Mouse (Mus musculus) midbrain, embryonic 11.5 days (tissue): ENCODE measurements around the gene Rexo5. TPM values are rescaled to one million over a fixed set of nuclear protein-coding genes. Genes with fewer than 3 reads are reported as not detected.
A peak's percentile ranks its signal among the peaks of the same experiment; 100 is the strongest.

Experiments
- ATAC-seq: fragments of 200-750 bp; cut with Nextera tagmentation; 2 replicates; pipeline ENCODE4 v1.8.0; 2017; ENCODE audit warnings: moderate TSS enrichment, moderate library complexity; ENCODE audit not compliant: low FRiP score
- DNase-seq: peaks from one replicate; pipeline ENCODE4 v3.0.0; 2015; ENCODE audit warnings: low spot score; ENCODE audit errors: missing footprints
- H3K27ac ChIP-seq: fragments of 300-500 bp; sonication (generic); 2 replicates; pipeline ENCODE4 v1.5.1; 2014; ENCODE audit warnings: low read depth, low read length
- H3K27me3 ChIP-seq: fragments of 300-500 bp; sonication (generic); 2 replicates; pipeline ENCODE4 v1.6.1; 2014; ENCODE audit warnings: mild to moderate bottlenecking, low read length, moderate library complexity, mixed read lengths; ENCODE audit not compliant: control insufficient read depth, insufficient read depth
- H3K36me3 ChIP-seq: fragments of 300-500 bp; sonication (generic); 2 replicates; pipeline ENCODE4 v1.6.1; 2014; ENCODE audit warnings: mild to moderate bottlenecking, low read length, moderate library complexity, mixed read lengths; ENCODE audit not compliant: control insufficient read depth, insufficient read depth
- H3K4me1 ChIP-seq: fragments of 300-500 bp; sonication (generic); 2 replicates; pipeline ENCODE4 v1.6.1; 2014; ENCODE audit warnings: low read length; ENCODE audit not compliant: control insufficient read depth, insufficient read depth
- H3K4me2 ChIP-seq: fragments of 300-500 bp; sonication (generic); 2 replicates; pipeline ENCODE4 v1.6.1; 2014; ENCODE audit warnings: mild to moderate bottlenecking, moderate library complexity
- H3K4me3 ChIP-seq: fragments of 300-500 bp; sonication (generic); 2 replicates; pipeline ENCODE4 v1.5.1; 2014; ENCODE audit warnings: low read depth, low read length
- H3K9ac ChIP-seq: fragments of 300-500 bp; sonication (generic); 2 replicates; pipeline ENCODE4 v1.6.1; 2014; ENCODE audit warnings: low read length
- H3K9me3 ChIP-seq: fragments of 300-500 bp; sonication (generic); 2 replicates; pipeline ENCODE4 v1.6.1; 2016; ENCODE audit warnings: low read length; ENCODE audit not compliant: control insufficient read depth
- WGBS: fragments of 180-500 bp; shearing (Covaris S2); extraction: QIAGEN DNeasy Blood & Tissue Kit; methylation state at CpG from one replicate; pipeline ENCODE4 v1.1.7; 2014; 5-methylcytosine and 5-hydroxymethylcytosine counted together
- polyA plus RNA-seq: library from polyadenylated mRNA; unstranded; fragments of >200 nt; fragmentation: Nextera tagmentation; extraction: Ambion mirVana; gene quantifications from 2 replicates; pipeline ENCODE4 v1.2.1, GENCODE M21; 2014

Rexo5 gene
- polyA plus RNA-seq, 1 experiment from 2014 or later: 25.2 TPM

DNA sequence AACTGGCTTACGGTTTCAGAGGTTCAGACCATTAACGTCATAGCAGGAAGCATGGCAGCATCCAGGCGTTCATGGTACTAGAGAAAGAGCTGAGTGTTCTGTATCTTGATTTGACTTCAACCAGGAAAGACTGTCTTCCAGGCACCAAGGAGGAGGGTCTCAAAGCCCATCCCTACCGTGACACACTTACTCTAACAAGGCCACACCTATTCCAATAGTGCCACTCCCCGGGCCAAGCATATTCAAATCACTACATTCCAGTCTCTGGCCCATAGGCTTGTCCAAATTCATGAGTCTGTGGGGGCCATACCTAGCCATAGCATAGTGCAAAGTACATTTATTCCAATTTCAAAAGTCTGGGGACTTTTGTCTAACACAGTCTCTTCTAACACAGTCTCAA is 13.6 kb downstream of the Rexo5 start:
- 97% methylated on average over 5 of the region's 5 CpGs for WGBS
- H3K4me2 ChIP-seq: no peak overlapping the region
- no peak overlapping the region for H3K4me3 ChIP-seq
- ATAC-seq: no peak
- no peaks in the 10 kb centered on the region for H3K4me1 ChIP-seq
- H3K9ac ChIP-seq: no peak overlapping the region
- DNase-seq: no peak
- no peaks in the 10 kb centered on the region for H3K9me3 ChIP-seq
- no peak overlapping the region for H3K27ac ChIP-seq
- H3K27me3 ChIP-seq: no peaks in the 10 kb centered on the region
- peaks cover 2% of the 10 kb centered on the region; the same call in 1 of the 2 replicates for H3K36me3 ChIP-seq

DNA sequence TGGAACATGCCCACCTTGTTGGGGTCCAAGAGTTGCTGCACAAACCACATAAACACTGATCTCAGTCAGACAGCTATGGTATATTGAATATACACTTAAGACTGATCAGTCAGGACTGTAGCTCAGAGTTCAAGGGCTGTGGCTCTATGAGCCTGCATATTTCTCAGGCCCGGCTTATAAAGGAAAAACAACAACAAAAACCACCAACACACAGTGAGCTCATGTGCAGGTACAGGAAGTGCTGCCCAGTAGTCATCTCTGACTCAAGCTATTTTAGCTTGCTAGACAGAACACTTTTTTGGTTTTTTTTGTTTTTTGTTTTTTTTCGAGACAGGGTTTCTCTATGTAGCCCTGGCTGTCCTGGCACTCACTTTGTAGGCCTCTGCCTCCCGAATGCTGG is 14.9 kb downstream of the Rexo5 start:
- H3K27me3 ChIP-seq: no peaks in the 10 kb centered on the region
- no peaks in the 10 kb centered on the region for H3K9me3 ChIP-seq
- peaks cover 2% of the 10 kb centered on the region; the same call in 1 of the 2 replicates for H3K36me3 ChIP-seq
- DNase-seq: no peak
- no peaks in the 10 kb centered on the region for H3K4me1 ChIP-seq
- ATAC-seq: no peak
- H3K4me3 ChIP-seq: no peak overlapping the region
- 90% methylated on average over 3 of the region's 3 CpGs for WGBS
- no peak overlapping the region for H3K27ac ChIP-seq
- no peak overlapping the region for H3K4me2 ChIP-seq
- no peak overlapping the region for H3K9ac ChIP-seq

GRCm38 (mm10) chr7:119835371-119835770 is 41.6 kb downstream of the Rexo5 start:
- no peak for ATAC-seq
- Histone ChIP-seq H3K4me3 (no peak overlapping the region), H3K36me3 (peaks cover 6% of the 10 kb centered on the region; the same call in 1 of the 2 replicates), H3K4me1 (no peaks in the 10 kb centered on the region), H3K27ac (no peak overlapping the region), H3K4me2 (no peak overlapping the region), H3K9me3 (no peaks in the 10 kb centered on the region), H3K9ac (no peak overlapping the region), H3K27me3 (no peaks in the 10 kb centered on the region)
- no peak for DNase-seq
- WGBS: 89% methylated on average over 1 of the region's 1 CpGs

DNA sequence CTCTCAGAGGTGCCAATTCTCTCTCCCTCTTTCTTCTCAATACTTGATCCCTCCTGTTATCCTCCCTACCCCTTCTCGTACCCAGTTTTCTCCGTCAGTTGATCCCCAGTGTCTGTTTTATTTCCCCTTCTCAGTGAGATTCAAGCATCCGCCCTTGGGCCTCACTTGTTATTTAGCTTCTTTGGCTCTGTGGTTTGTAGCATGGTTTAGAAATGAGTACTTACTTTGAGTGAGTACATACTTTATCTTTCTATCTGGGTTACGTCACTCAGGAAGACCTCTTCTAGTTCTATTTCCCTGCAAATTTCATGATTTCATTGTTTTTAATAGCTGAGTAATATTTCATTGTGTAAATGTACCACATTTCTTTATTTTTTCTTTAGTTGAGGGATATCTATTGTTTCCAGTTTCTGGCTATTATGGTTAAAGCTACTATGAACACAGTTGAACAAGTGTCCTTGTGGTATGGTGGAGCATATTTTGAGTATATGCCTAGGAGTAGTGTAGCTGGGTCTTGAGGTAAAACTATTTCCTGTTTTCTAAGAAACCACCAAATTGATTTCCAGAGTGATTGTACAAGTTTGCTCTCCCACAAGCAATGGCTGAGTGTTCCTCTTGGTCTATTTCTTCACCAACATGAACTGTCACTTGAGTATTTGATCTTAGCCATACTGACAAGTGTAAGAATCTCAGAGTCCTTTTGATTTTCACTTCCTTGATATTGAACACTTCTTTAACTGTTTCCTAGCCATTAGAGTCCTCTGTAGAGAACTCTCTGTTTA is 42.4 kb downstream of the Rexo5 start:
- WGBS: 94% methylated on average over 4 of the region's 4 CpGs
- no peak overlapping the region for H3K4me3 ChIP-seq
- H3K9me3 ChIP-seq: no peaks in the 10 kb centered on the region
- H3K36me3 ChIP-seq: peaks cover 6% of the 10 kb centered on the region; the same call in 1 of the 2 replicates
- H3K4me1 ChIP-seq: no peaks in the 10 kb centered on the region
- no peak overlapping the region for H3K9ac ChIP-seq
- DNase-seq: no peak
- H3K27ac ChIP-seq: no peak overlapping the region
- H3K4me2 ChIP-seq: no peak overlapping the region
- ATAC-seq: no peak
- no peaks in the 10 kb centered on the region for H3K27me3 ChIP-seq

DNA sequence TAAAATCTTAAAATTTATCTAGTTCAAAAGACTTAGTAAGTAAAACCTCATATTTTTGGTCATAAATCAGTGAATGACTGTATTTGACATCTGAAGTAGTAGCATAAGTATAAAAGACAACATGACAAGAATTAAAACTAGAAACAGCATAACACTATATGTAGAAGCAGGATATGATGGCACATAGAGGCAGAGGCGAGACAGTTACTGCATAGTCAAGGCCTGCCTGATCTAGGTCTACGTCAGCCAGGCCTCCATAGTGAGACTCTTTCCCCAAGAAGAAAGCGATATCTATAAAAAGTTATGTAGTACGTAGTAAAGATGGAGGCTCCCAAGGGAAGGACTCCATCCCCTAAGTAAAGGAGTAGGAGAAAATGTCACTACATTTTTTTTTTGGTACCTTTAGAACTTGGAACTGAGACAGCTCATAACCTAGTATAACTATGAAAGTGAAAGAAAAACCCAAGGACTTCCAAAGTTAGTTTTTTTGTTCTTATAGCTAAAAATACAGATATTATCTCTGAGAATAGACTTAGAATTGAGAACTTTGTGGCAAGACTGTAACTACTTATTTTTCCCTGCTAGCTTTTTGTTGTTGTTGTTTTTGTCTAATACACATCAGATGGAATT is 48.1 kb downstream of the Rexo5 start:
- H3K4me3 ChIP-seq: no peak overlapping the region
- H3K27ac ChIP-seq: no peak overlapping the region
- DNase-seq: no peak
- no peaks in the 10 kb centered on the region for H3K9me3 ChIP-seq
- WGBS: 95% methylated on average over 4 of the region's 4 CpGs
- no peak for ATAC-seq
- no peaks in the 10 kb centered on the region for H3K4me1 ChIP-seq
- H3K36me3 ChIP-seq: no peaks in the 10 kb centered on the region
- no peak overlapping the region for H3K4me2 ChIP-seq
- H3K9ac ChIP-seq: no peak overlapping the region
- no peaks in the 10 kb centered on the region for H3K27me3 ChIP-seq

- Histone ChIP-seq H3K4me3 (no peak overlapping the region), H3K9ac (no peak overlapping the region), H3K9me3 (no peaks in the 10 kb centered on the region), H3K27ac (no peak overlapping the region), H3K4me1 (no peaks in the 10 kb centered on the region), H3K4me2 (no peak overlapping the region), H3K27me3 (no peaks in the 10 kb centered on the region), H3K36me3 (no peaks in the 10 kb centered on the region)
- WGBS: 97% methylated on average over 2 of the region's 2 CpGs
- ATAC-seq (no peak), DNase-seq (no peak)
These were observed 51.7 kb downstream of the Rexo5 start for GRCm38 (mm10) chr7:119845541-119845940.

DNA sequence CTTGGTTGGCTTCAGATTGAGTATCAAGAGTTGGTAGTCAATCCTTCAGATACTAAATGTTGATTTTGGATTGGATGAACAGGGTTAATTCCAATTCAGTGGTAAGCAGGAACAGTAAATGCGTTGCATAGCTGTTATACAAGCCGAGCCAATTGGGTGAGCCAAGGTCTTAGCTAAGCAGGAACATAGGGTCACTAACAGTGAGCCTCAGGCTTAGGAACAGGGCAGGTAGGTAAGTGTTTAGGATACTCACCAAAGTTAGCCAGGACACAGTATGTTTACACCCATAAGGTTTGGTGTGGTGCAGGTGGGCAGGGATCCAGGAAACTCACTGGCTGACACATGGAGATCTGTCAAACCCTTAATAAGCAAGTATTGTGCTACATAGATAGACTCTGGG is 53.6 kb downstream of the Rexo5 start:
- DNase-seq (no peak), ATAC-seq (no peak)
- no peaks in the 10 kb centered on the region for H3K9me3 ChIP-seq
- no peak overlapping the region for H3K9ac ChIP-seq
- 94% methylated on average over 2 of the region's 2 CpGs for WGBS
- no peaks in the 10 kb centered on the region for H3K36me3 ChIP-seq
- no peaks in the 10 kb centered on the region for H3K4me1 ChIP-seq
- no peaks in the 10 kb centered on the region for H3K27me3 ChIP-seq
- H3K27ac ChIP-seq: no peak overlapping the region
- no peak overlapping the region for H3K4me2 ChIP-seq
- no peak overlapping the region for H3K4me3 ChIP-seq

- Histone ChIP-seq H3K9me3 (no peaks in the 10 kb centered on the region), H3K4me3 (no peak overlapping the region), H3K4me1 (no peaks in the 10 kb centered on the region), H3K36me3 (no peaks in the 10 kb centered on the region), H3K27ac (no peak overlapping the region), H3K4me2 (no peak overlapping the region), H3K27me3 (no peaks in the 10 kb centered on the region), H3K9ac (no peak overlapping the region)
- DNase-seq (peak; percentile 95), ATAC-seq (no peak)
- whole genome bisulfite sequencing: 4% methylated on average over 1 of the region's 1 CpGs
These were observed 55.3 kb downstream of the Rexo5 start for GRCm38 (mm10) chr7:119849096-119849495.

- Histone ChIP-seq H3K27me3 (no peaks in the 10 kb centered on the region), H3K4me2 (no peak overlapping the region), H3K27ac (no peak overlapping the region), H3K9ac (no peak overlapping the region), H3K4me1 (no peaks in the 10 kb centered on the region), H3K36me3 (no peaks in the 10 kb centered on the region), H3K4me3 (no peak overlapping the region), H3K9me3 (no peaks in the 10 kb centered on the region)
- 82% methylated on average over 5 of the region's 5 CpGs for WGBS
- no peak for ATAC-seq
- no peak for DNase-seq
These were observed 56.9 kb downstream of the Rexo5 start for GRCm38 (mm10) chr7:119850737-119851136.
